Mouse (Mus musculus) limb, embryonic 11.5 days (tissue): Measurements from ENCODE around the gene Iqck. TPM values are rescaled to one million over a fixed set of nuclear protein-coding genes. Genes with fewer than 3 reads are reported as not detected.

Experiments
- ATAC-seq: fragments of 200-750 bp; cut with Nextera tagmentation; 2 replicates; pipeline ENCODE4 v1.8.0; 2017; ENCODE audit warnings: low read depth; ENCODE audit not compliant: insufficient number of reproducible peaks, low FRiP score, low TSS enrichment
- DNase-seq: peaks from one replicate; pipeline ENCODE4 v3.0.0-alpha.2; 2015; ENCODE audit warnings: low spot score
- H3K27ac ChIP-seq: fragments of 300-500 bp; sonication (generic); replicated peaks from 2 replicates; pipeline ENCODE4 v1.5.1; 2014; ENCODE audit warnings: low read depth, mild to moderate bottlenecking, low read length
- H3K27me3 ChIP-seq: fragments of 300-500 bp; sonication (generic); 2 replicates; pipeline ENCODE4 v1.6.1; 2014; ENCODE audit warnings: mild to moderate bottlenecking, low read length, mixed read lengths; ENCODE audit not compliant: control insufficient read depth, insufficient read depth
- H3K36me3 ChIP-seq: fragments of 300-500 bp; sonication (generic); 2 replicates; pipeline ENCODE4 v1.6.1; 2014; ENCODE audit warnings: mild to moderate bottlenecking, low read length, moderate library complexity, mixed read lengths; ENCODE audit not compliant: control insufficient read depth, insufficient read depth
- H3K4me1 ChIP-seq: fragments of 300-500 bp; sonication (generic); 2 replicates; pipeline ENCODE4 v1.6.1; 2014; ENCODE audit warnings: low read length, mixed read lengths; ENCODE audit not compliant: control insufficient read depth, insufficient read depth
- H3K4me2 ChIP-seq: fragments of 300-500 bp; sonication (generic); 2 replicates; pipeline ENCODE4 v1.6.1; 2014; ENCODE audit warnings: low read depth, mild to moderate bottlenecking, moderate library complexity; ENCODE audit not compliant: severe bottlenecking
- H3K4me3 ChIP-seq: fragments of 300-500 bp; sonication (generic); 2 replicates; pipeline ENCODE4 v1.5.1; 2014; ENCODE audit warnings: low read depth, low read length
- H3K9ac ChIP-seq: fragments of 300-500 bp; sonication (generic); 2 replicates; pipeline ENCODE4 v1.6.1; 2014; ENCODE audit warnings: mild to moderate bottlenecking, low read length
- H3K9me3 ChIP-seq: fragments of 300-500 bp; sonication (generic); 2 replicates; pipeline ENCODE4 v1.6.1; 2016; ENCODE audit warnings: low read length; ENCODE audit not compliant: control insufficient read depth
- WGBS: fragments of 180-500 bp; shearing (Covaris S2); extraction: QIAGEN DNeasy Blood & Tissue Kit; methylation state at CpG from one replicate; pipeline ENCODE4 v1.1.7; 2014; 5-methylcytosine and 5-hydroxymethylcytosine counted together
- polyA plus RNA-seq: library from polyadenylated mRNA; unstranded; fragments of >200 nt; fragmentation: Nextera tagmentation; extraction: Ambion mirVana; gene quantifications from 2 replicates; pipeline ENCODE4 v1.2.1, GENCODE M21; 2014

The Iqck gene
- polyA plus RNA-seq, 1 experiment from 2014 or later, result 2.2 TPM

- Histone ChIP-seq H3K4me2 (no peak overlapping the region), H3K27me3 (no peaks in the 10 kb centered on the region), H3K4me1 (no peaks in the 10 kb centered on the region), H3K36me3 (no peaks in the 10 kb centered on the region), H3K27ac (no peak overlapping the region), H3K9ac (no peak overlapping the region), H3K9me3 (no peaks in the 10 kb centered on the region), H3K4me3 (no peak overlapping the region)
- 81% methylated on average over 10 of the region's 10 CpGs for WGBS
- ATAC-seq (no peak), DNase-seq (no peak)
Measured at GRCm38 (mm10) chr7:118895469-118896450, 40.2 kb downstream of the Iqck start.

DNA sequence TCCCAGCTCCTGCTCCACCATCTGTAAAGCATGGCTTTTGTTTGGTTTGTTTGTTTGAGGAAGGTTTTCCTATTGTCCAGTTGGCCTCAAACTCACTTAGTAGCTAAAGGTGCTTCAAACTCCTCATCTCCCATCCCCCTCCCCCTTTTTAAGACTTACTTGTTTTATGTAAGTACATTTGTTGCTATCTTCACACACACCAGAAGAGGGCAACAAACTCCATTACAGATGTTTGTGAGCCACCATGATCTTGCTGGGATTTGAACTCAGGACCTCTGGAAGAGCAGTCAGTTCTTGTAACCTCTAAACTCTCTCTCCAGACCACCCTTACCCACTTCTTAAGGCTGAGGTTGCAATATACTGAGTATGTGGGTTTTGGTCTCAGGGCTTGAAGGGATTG is 42.5 kb downstream of the Iqck start:
- Histone ChIP-seq H3K4me3 (no peak overlapping the region), H3K36me3 (no peaks in the 10 kb centered on the region), H3K4me2 (no peak overlapping the region), H3K9me3 (no peaks in the 10 kb centered on the region), H3K27ac (no peak overlapping the region), H3K27me3 (no peaks in the 10 kb centered on the region), H3K9ac (no peak overlapping the region), H3K4me1 (0 out of 2 replicates have a peak, but pooled peaks cover under 1% of the 10 kb centered on the region)
- DNase-seq (no peak), ATAC-seq (no peak)

- H3K36me3 ChIP-seq, result no peaks in the 10 kb centered on the region
- H3K9me3 ChIP-seq, result no peaks in the 10 kb centered on the region
- H3K9ac ChIP-seq, result no peak overlapping the region
- H3K27me3 ChIP-seq, result no peaks in the 10 kb centered on the region
- no peak for DNase-seq
- WGBS, result 78% methylated on average over 2 of the region's 2 CpGs
- no peak overlapping the region for H3K4me2 ChIP-seq
- no peak for ATAC-seq
- H3K4me3 ChIP-seq, result no peak overlapping the region
- H3K27ac ChIP-seq, result no peak overlapping the region
- H3K4me1 ChIP-seq, result 0 out of 2 replicates have a peak, but pooled peaks cover 3% of the 10 kb centered on the region
Measured at GRCm38 (mm10) chr7:118900090-118900489, 44.5 kb downstream of the Iqck start.

- 58% methylated on average over 13 of the region's 13 CpGs for whole genome bisulfite sequencing
- no peak overlapping the region for H3K27ac ChIP-seq
- no peaks in the 10 kb centered on the region for H3K27me3 ChIP-seq
- no peak overlapping the region for H3K9ac ChIP-seq
- ATAC-seq, result 0 out of 2 replicates have a peak, but pooled peaks have one; percentile 31
- peak; percentile 31 for DNase-seq
- H3K4me3 ChIP-seq, result no peak overlapping the region
- no peaks in the 10 kb centered on the region for H3K36me3 ChIP-seq
- 0 out of 2 replicates have a peak, but pooled peaks cover 3% of the 10 kb centered on the region for H3K4me1 ChIP-seq
- H3K9me3 ChIP-seq, result no peaks in the 10 kb centered on the region
- no peak overlapping the region for H3K4me2 ChIP-seq
Measured at GRCm38 (mm10) chr7:118902944-118903343, 47.4 kb downstream of the Iqck start.

GRCm38 (mm10) chr7:118903879-118904278 is 48.3 kb downstream of the Iqck start:
- ATAC-seq (no peak), DNase-seq (no peak)
- Histone ChIP-seq H3K27me3 (no peaks in the 10 kb centered on the region), H3K9me3 (no peaks in the 10 kb centered on the region), H3K4me3 (no peak overlapping the region), H3K27ac (no peak overlapping the region), H3K36me3 (no peaks in the 10 kb centered on the region), H3K4me2 (no peak overlapping the region), H3K4me1 (0 out of 2 replicates have a peak, but pooled peaks cover 3% of the 10 kb centered on the region), H3K9ac (no peak overlapping the region)
- WGBS, result 90% methylated on average over 9 of the region's 9 CpGs

DNA sequence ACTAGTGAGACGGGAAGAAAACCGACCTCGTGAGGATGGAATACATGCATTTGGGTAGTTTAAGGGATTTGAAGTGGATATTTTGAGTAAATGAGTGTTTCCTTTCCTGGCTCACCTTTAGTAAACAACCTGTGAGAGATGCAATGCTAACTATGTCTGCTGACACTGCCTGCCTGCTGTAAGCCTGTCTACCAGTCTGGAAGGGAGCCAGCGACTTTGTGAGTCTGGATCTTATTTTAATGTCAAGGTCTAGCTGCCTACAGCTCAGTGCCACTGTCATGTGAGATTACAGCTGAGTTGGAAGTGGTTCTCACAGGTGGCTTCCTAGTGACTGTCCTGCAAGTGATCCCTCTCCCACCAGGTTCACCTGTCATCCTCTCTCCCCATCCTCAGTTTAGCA is 49.0 kb downstream of the Iqck start:
- 87% methylated on average over 4 of the region's 4 CpGs for WGBS
- Histone ChIP-seq H3K27ac (no peak overlapping the region), H3K4me3 (no peak overlapping the region)

DNA sequence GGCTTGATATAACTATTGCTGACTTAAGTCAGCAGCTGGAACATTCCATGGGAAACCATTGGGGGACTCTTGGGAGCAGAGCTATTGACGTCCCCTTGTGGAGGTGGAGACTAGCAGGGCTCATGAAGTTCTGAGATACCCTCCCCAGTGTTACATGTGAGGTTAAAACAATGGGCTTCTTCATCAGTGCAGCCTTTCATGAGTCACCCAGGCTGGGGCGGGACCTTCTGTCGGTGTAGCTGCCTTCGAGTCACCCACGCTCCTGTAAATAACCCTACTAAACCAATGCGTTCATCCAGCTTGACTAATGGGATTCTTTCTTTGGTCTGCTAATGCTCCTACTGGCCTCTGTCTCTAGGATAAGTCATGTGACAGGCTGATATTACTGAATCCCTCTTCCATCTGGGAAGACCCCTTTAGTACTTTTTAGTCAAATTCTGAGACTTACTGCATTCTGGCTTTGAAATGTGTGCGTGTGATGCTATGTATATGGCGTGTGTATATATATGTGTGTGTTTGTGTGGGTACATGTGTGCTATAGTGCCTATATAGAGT is 53.5 kb downstream of the Iqck start:
- Histone ChIP-seq H3K4me3 (no peak overlapping the region), H3K27ac (no peak overlapping the region), H3K9me3 (no peaks in the 10 kb centered on the region), H3K9ac (no peak overlapping the region), H3K4me2 (no peak overlapping the region), H3K4me1 (no peaks in the 10 kb centered on the region), H3K27me3 (no peaks in the 10 kb centered on the region), H3K36me3 (no peaks in the 10 kb centered on the region)
- DNase-seq, result no peak
- no peak for ATAC-seq
- WGBS, result 87% methylated on average over 8 of the region's 8 CpGs

More for the DNA sequence above, 49.0 kb downstream of the Iqck start:
- no peak overlapping the region for H3K4me2 ChIP-seq
- 0 out of 2 replicates have a peak, but pooled peaks cover 3% of the 10 kb centered on the region for H3K4me1 ChIP-seq
- no peak overlapping the region for H3K9ac ChIP-seq
- H3K9me3 ChIP-seq, result no peaks in the 10 kb centered on the region
- H3K27me3 ChIP-seq, result no peaks in the 10 kb centered on the region
- DNase-seq (no peak), ATAC-seq (no peak)
- no peaks in the 10 kb centered on the region for H3K36me3 ChIP-seq

DNA sequence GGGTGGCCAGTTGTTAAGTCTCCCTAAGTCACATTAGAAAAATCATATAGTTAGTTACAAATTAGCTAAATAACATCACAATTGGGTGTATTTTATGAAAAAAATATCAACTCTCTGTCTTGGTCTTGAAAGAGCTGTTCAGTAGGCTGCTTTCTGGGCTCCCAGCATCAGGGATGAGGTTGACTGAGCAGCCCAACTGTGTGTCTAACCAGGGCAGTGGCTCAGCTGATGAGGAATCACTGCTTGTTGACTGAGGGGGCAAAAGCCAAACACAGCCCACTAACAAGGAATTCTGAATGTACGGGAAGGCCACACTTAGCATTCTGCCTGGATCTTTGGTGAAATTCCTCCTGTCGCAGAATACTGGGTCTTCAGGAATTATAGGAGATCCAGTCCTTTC is 54.9 kb downstream of the Iqck start:
- Histone ChIP-seq H3K9ac (no peak overlapping the region), H3K4me2 (no peak overlapping the region), H3K4me3 (no peak overlapping the region), H3K4me1 (no peaks in the 10 kb centered on the region), H3K36me3 (no peaks in the 10 kb centered on the region), H3K9me3 (no peaks in the 10 kb centered on the region), H3K27me3 (no peaks in the 10 kb centered on the region), H3K27ac (no peak overlapping the region)
- WGBS, result 87% methylated on average over 2 of the region's 2 CpGs
- ATAC-seq (no peak), DNase-seq (no peak)
